In the genomic region with DNA sequence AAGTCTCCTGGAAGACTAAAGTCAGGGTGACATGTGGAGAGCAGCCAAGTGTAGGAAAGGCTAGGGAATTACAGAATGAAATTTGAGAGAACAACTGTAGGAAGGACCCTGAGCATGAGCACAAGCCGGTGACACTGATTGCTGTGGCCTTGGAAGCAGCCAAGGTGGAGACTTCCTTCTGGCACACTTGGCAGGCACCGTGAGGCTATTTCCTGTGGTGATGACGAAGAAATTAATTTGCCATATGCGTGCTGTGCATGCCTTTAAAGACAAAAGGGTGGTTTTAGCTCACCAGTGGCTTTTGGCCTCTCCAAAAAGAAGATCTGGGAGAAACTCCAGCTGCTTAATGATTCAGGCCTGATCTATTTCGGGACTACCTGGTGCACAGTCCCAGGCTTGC, we compare ENCODE assay signal across 11 mouse cellular contexts. TPM values are rescaled to one million over a fixed set of nuclear protein-coding genes. Genes with fewer than 3 reads are reported as not detected.
DNase-seq lines count a peak whose midpoint lies in the region; ATAC-seq lines count a peak whose summit lies in the region.
"Had no signal": no experiment of that assay in that cellular context is flagged by ENCODE, and none has a peak within 500 bp of the region (broad histone marks: within the 10 kb centered on the region; RNA-seq: fewer than 3 reads in every experiment).

No protein-coding gene starts in this region.

- H3K36me3 ChIP-seq in heart, embryonic 11.5 days (ENCODE audit: control insufficient read depth, insufficient read depth, low read length) = no peaks in the 10 kb centered on the region
- H3K36me3 ChIP-seq in lung, embryonic 16.5 days (ENCODE audit: control insufficient read depth, insufficient read depth, low read length) = no peaks in the 10 kb centered on the region
- no peaks in the 10 kb centered on the region for H3K36me3 ChIP-seq in heart, embryonic 16.5 days (ENCODE audit: control insufficient read depth, insufficient read depth)
- H3K36me3 ChIP-seq in forebrain, embryonic 15.5 days = no peaks in the 10 kb centered on the region
- H3K36me3 ChIP-seq: heart, embryonic 15.5 days; liver, embryonic 15.5 days; midbrain, embryonic 12.5 days had no signal

- H3K27ac ChIP-seq in heart, embryonic 11.5 days (ENCODE audit: low read depth, low read length) = no peak overlapping the region
- H3K27ac ChIP-seq in lung, embryonic 16.5 days (ENCODE audit: low read length) = peak overlapping the region; percentile 28; the same call in 1 of the 2 replicates
- H3K27ac ChIP-seq in heart, embryonic 16.5 days (ENCODE audit: low read length) = 0 out of 2 replicates have a peak overlapping the region, but pooled peaks have one; percentile 61
- no peak overlapping the region for H3K27ac ChIP-seq in forebrain, embryonic 15.5 days (replicated peaks)
- H3K27ac ChIP-seq: liver, embryonic 15.5 days; midbrain, embryonic 12.5 days had no signal

- peaks cover 11% of the 10 kb centered on the region; the same call in 1 of the 2 replicates for H3K4me1 ChIP-seq in heart, embryonic 11.5 days (ENCODE audit: control insufficient read depth, insufficient read depth, low read length)
- H3K4me1 ChIP-seq in lung, embryonic 16.5 days (replicated peaks; ENCODE audit: control insufficient read depth, insufficient read depth, low read length) = peaks cover 5% of the 10 kb centered on the region
- H3K4me1 ChIP-seq in heart, embryonic 16.5 days (ENCODE audit: control insufficient read depth, insufficient read depth, low read length) = peaks cover 6% of the 10 kb centered on the region
- H3K4me1 ChIP-seq in forebrain, embryonic 15.5 days = peaks cover 17% of the 10 kb centered on the region
- H3K4me1 ChIP-seq: liver, embryonic 15.5 days had no signal

- H3K4me3 ChIP-seq in heart, embryonic 11.5 days (ENCODE audit: low read depth, low read length) = no peak overlapping the region
- no peak overlapping the region for H3K4me3 ChIP-seq in lung, embryonic 16.5 days (ENCODE audit: low read length)
- no peak overlapping the region for H3K4me3 ChIP-seq in heart, embryonic 16.5 days (ENCODE audit: low read length)
- no peak overlapping the region for H3K4me3 ChIP-seq in forebrain, embryonic 15.5 days
- H3K4me3 ChIP-seq: heart, embryonic 15.5 days; liver, embryonic 15.5 days; midbrain, embryonic 12.5 days had no signal

- H3K4me2 ChIP-seq in heart, embryonic 11.5 days = no peak overlapping the region
- no peak overlapping the region for H3K4me2 ChIP-seq in lung, embryonic 16.5 days (ENCODE audit: low read depth, low read length)
- no peak overlapping the region for H3K4me2 ChIP-seq in heart, embryonic 16.5 days (ENCODE audit: low read depth, low read length)
- H3K4me2 ChIP-seq in forebrain, embryonic 15.5 days (replicated peaks) = no peak overlapping the region
- H3K4me2 ChIP-seq: heart, embryonic 15.5 days; liver, embryonic 15.5 days; midbrain, embryonic 12.5 days had no signal

- DNase-seq in heart, adult 18-20 months = peak; percentile 52 to 83
- no peak for DNase-seq in lung, adult 18-20 months
- DNase-seq in skeletal muscle tissue, adult 2 months (ENCODE audit: low read depth, low spot score) = peak; percentile 19

- no peak for ATAC-seq in heart, embryonic 11.5 days (replicated peaks; ENCODE audit: insufficient number of reproducible peaks, low FRiP score, low TSS enrichment)
- 0 out of 2 replicates have a peak, but pooled peaks have one; percentile 28 for ATAC-seq in lung, embryonic 16.5 days (ENCODE audit: low read depth)
- ATAC-seq in heart, embryonic 16.5 days (replicated peaks; ENCODE audit: extremely low read depth, insufficient read depth, low FRiP score) = no peak; the same call in 1 of the 2 replicates
- ATAC-seq in forebrain, embryonic 15.5 days (replicated peaks) = no peak
- ATAC-seq: forebrain, embryonic 16.5 days had no signal

- H3K27me3 ChIP-seq in heart, embryonic 11.5 days (ENCODE audit: control insufficient read depth, insufficient read depth, low read length) = no peaks in the 10 kb centered on the region
- no peaks in the 10 kb centered on the region for H3K27me3 ChIP-seq in lung, embryonic 16.5 days (ENCODE audit: control insufficient read depth, insufficient read depth, low read depth, low read length)
- no peaks in the 10 kb centered on the region for H3K27me3 ChIP-seq in heart, embryonic 16.5 days (ENCODE audit: control insufficient read depth, insufficient read depth, low read length)
- H3K27me3 ChIP-seq in forebrain, embryonic 15.5 days = peaks cover 34% of the 10 kb centered on the region; the same call in 1 of the 2 replicates
- H3K27me3 ChIP-seq: heart, embryonic 15.5 days; liver, embryonic 15.5 days; midbrain, embryonic 12.5 days had no signal

- no peaks in the 10 kb centered on the region for H3K9me3 ChIP-seq in heart, embryonic 11.5 days (replicated peaks; ENCODE audit: control insufficient read depth, low read length)
- no peaks in the 10 kb centered on the region for H3K9me3 ChIP-seq in lung, embryonic 16.5 days (ENCODE audit: control insufficient read depth, low read length)
- no peaks in the 10 kb centered on the region for H3K9me3 ChIP-seq in heart, embryonic 16.5 days (replicated peaks; ENCODE audit: control insufficient read depth, low read length)
- H3K9me3 ChIP-seq in forebrain, embryonic 15.5 days = no peaks in the 10 kb centered on the region
- H3K9me3 ChIP-seq: heart, embryonic 15.5 days; liver, embryonic 15.5 days; midbrain, embryonic 12.5 days had no signal

- no peak overlapping the region for H3K9ac ChIP-seq in heart, embryonic 11.5 days (ENCODE audit: low read depth, low read length)
- no peak overlapping the region for H3K9ac ChIP-seq in lung, embryonic 16.5 days (ENCODE audit: low read length)
- H3K9ac ChIP-seq in heart, embryonic 16.5 days (ENCODE audit: low read length) = no peak overlapping the region
- no peak overlapping the region for H3K9ac ChIP-seq in forebrain, embryonic 15.5 days (replicated peaks)
- H3K9ac ChIP-seq: heart, embryonic 15.5 days; liver, embryonic 15.5 days; midbrain, embryonic 12.5 days had no signal

- 59% methylated on average over 5 of the region's 5 CpGs for WGBS in heart, embryonic 11.5 days (ENCODE audit: insufficient replicate concordance)
- 40% methylated on average over 5 of the region's 5 CpGs for WGBS in lung, embryonic 16.5 days
- 55% methylated on average over 5 of the region's 5 CpGs for WGBS in heart, embryonic 16.5 days
- 62% methylated on average over 5 of the region's 5 CpGs for WGBS in forebrain, embryonic 15.5 days

RNA-seq across cellular contexts. Expression of a gene that starts 55.4 kb away (rescaled TPM):
- total RNA-seq in heart, adult 18-20 months (2021) = 1 to 10 TPM; 5.9 to 6.0 TPM
- polyA plus RNA-seq in heart, embryonic 11.5 days (2014; fragmentation: Nextera tagmentation; extraction: Ambion mirVana) = 5.5 and 5.6 TPM in 2 replicates
- polyA plus RNA-seq in lung, embryonic 16.5 days (2015; fragmentation: Nextera tagmentation; extraction: Ambion mirVana) = 4.8 and 6.1 TPM in 2 replicates
- 7.7 TPM in 2 replicates for polyA plus RNA-seq in heart, embryonic 16.5 days (2015; fragmentation: Nextera tagmentation; extraction: Ambion mirVana)
- polyA plus RNA-seq in forebrain, embryonic 15.5 days (2015; fragmentation: Nextera tagmentation; extraction: Ambion mirVana) = 1.0 and 1.3 TPM in 2 replicates

Comparison
In these comparisons a context has a peak if more than half of its experiments do, and no peak if none do; other contexts are left out.
1. H3K27ac ChIP-seq: peak in lung, embryonic 16.5 days (single experiment) and heart, embryonic 16.5 days (single experiment); none in heart, embryonic 11.5 days (single experiment) and forebrain, embryonic 15.5 days (single experiment).
2. DNase-seq: peak in heart, adult 18-20 months (2 of 2) and skeletal muscle tissue, adult 2 months (single experiment); none in lung, adult 18-20 months (0 of 2).